Mouse (Mus musculus) cerebellum, adult 8-10 months (tissue): ENCODE data around the gene Wdr19.
"Not testable (repeated sequence)": the region's sequence is repeated elsewhere in the genome, so short reads cannot be mapped to it uniquely, and the experiment has no call there.

Experiments
- DNase-seq: peaks from one replicate; pipeline ENCODE4 v3.0.0; 2022

Wdr19 gene

GRCm38 (mm10) chr5:65204726-65205125 lies 5.2 kb downstream of the Wdr19 start:
- no peak for DNase-seq

GRCm38 (mm10) chr5:65213321-65213720 lies 13.8 kb downstream of the Wdr19 start:
- peak; percentile 43 for DNase-seq

DNA sequence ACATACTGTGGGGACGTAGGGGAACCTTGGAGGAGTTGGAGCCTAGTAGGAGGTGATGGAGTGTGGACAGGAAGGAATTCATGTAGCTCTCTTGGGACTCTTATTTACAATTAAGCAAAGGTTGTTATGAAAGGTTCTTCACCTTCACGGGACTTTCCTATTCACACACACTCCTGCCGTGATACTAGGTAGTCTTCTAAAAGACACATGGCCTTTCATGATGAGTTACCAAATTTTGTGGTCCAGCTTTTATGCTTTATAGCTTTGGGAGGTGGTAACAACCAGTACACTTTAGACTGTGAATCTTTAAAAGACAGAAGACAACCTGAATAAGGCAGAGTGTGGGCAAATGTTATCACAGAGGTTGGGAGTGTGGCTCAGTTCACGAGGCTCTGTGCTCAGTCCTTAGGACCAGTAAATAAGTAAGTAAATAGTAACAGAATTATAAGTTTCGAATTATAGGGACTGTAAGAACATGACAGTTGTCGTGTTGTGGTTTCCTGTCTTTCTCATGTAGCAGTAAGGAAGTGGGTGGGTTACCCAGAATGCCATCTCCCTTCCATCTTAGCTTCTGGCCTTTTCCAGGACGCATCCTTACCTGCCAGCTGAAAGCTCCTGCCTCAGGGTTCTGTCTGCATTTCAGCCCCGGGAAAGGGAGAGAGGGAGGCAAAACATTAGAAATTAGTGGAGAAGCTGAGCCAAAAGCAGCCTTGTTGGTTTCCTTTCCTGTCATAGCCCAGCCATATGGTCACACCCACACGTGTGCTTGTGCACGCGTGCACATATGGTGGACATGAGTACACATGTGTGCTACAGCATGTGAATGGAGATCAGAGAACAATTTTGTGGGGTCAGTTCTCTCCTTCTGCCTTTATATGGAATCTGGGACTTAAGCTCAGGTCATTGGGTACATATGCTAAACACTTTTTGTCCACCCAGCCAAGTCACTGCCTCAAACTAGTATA lies 18.1 kb downstream of the Wdr19 start:
- no peak for DNase-seq

DNA sequence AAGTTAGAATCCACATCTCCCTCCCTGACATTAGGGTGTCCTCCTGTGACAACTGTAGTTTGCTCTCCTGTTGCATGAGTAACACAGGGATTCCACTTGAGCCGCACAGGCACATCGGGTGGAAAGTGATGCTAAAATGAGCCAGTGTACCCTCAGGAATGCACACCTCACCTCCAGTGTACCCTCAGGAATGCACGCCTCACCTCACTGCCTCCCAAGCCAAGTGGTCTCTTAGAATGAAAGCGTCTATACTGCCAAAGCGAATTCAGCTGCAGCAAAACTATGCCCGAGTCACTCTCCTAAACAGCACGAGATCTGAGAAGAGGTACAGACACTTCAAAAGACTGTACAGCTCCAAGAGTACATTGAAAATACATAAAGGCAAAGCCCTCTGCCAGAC lies 21.5 kb downstream of the Wdr19 start:
- no peak for DNase-seq

GRCm38 (mm10) chr5:65224056-65224455 lies 24.6 kb downstream of the Wdr19 start:
- no peak for DNase-seq

DNA sequence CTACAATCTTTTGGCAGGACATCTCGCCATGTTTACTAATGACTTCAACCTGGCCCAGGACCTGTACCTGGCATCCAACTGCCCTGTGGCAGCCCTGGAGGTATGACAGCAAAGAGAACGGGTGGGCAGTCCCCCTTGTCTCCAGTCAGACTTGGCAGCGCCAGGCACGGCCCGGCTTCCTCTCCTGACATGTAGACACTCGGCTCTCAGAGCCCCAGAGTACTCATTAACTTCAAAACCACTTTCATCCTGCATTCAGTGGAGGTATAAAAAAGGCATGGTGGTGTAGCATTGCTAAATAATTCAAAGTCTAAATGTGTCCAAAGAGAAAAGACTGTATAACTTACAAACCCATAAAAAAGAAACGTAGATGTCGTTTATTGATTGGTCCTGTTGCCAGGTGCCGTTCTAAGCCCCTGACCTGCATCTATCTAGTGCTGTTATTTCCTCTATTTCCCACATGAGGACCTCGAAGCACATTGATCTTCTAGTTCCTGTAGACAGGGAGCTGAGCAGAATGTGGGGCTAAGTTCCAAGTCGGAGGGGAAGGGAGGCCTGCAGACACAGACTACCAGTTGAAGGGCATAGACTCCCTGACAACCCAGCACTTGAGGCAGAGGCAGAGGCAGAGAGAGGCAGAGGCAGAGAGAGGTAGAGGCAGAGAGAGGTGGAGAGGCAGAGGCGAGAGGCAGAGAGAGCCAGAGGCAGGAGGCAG lies 31.9 kb downstream of the Wdr19 start:
- peak; percentile 9 for DNase-seq

GRCm38 (mm10) chr5:65242740-65243139 lies 43.2 kb downstream of the Wdr19 start:
- peak; percentile 21 for DNase-seq

DNA sequence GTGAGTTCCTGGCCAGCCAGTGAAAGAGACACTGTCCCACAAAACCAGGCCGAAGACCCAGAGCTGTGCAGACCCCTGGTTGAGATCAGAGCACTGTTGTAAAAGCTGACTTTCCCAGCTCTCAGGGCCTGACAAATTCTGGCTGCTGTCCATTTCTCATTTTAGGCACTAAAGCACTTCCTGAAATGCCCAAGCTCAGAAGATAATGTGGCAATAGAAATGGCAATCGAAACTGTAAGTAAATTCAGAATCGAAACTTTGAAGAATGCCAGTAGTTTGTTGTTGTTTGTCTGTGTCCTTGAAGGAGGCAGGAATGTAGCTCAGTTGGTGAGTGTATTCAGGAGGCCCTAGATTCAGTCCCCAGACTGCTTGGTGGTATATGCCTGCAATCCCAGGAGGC lies 47.8 kb downstream of the Wdr19 start:
- DNase-seq, result no peak

DNA sequence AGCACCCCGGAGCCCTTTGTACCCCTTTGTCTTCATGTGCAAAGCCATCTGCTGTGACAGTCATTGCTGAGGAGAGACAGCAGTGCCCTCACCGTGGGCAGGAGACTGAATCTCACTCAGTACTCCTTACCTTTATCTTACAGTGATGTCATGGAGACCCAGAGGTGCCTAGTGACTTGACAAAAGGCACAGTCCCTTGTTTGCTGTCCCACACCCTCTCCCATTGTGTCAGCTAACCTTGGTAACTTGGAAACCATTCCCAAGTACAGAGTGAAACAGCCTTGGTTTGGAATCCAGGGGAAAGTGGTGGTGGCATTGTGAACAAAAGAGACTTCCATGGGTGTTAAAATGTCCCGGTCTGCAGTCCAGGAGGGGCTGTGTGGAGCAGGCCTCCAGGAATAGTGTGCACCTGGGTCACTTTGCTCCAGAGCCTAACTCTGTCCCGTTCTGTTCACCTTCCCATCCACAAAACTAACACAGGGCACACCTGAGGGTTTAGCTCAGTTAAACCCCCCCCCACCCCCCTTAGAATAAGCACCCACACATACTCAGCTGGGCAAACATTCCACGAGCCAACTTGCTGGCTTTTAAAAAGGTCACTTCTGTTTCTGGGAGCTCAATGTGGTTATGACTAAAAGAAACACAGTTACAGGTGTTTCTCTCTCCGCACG lies 50.8 kb downstream of the Wdr19 start:
- no peak for DNase-seq

DNA sequence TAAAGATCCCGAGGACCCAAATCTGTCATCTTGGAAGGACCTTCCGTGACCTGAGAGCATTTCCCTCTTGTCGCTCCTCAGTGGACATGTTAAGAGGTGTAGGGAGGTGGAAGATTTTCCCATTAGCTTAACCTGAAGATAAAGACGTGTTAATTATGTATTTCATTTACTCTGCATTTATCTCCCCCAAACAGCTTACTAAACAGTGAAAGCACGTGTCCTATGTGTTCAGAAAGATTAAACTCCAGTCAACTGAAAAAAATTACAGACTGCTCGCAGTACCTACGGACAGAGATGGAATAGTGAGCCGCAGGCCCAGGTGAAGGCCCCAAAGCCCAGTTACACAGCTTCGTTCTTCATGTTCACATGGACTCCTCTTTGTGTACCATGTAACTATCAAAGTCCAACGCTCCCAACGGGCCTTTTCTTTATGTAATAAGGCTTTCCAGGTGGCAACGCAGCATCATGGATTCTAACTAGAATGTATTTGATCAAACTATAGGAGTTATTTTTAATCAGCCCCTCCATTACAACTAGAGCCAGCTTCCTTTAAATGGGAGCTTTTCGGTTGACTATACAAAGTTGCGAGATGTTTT lies 58.5 kb downstream of the Wdr19 start:
- no peak for DNase-seq

GRCm38 (mm10) chr5:65273966-65274365 lies 74.5 kb downstream of the Wdr19 start:
- no peak for DNase-seq

- DNase-seq, result no peak
These were observed 79.7 kb downstream of the Wdr19 start for GRCm38 (mm10) chr5:65279133-65279651.

DNA sequence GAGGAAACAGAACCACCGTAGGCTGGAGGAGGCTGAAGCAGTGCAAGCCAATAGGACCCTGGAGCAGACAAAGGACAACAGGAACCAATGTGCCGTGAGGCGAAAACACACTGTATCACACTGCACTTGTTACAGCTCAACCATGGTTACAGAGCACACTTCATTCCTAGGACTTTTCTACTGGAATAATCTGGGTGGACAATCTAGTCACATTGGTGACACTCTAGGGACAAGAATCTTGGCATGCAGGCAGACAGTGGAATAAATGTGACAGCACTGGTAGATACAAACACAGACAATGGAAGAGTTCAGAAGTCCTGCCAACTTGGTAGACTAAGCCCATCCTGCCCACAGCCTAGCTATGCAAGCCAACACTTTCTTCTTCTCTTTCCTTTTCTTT lies 81.7 kb downstream of the Wdr19 start:
- no peak for DNase-seq

DNA sequence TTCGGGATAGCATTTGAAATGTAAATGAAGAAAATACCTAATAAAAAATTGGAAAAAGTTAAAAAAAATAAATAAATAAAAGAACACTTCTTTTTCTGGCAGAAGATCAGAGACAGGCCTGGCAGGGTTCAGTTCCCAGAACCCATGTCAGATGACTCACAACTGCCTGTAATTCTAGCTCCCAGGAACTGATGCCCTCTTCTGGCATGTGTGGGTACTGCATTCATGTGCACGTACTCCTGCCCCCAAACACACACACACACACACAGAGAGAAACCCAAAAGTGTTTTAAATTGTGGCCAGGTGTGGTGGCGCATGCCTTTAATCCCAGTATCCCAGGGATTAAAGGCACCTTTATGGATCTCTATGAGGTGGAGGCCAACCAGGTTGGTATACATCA lies 84.7 kb downstream of the Wdr19 start:
- no peak for DNase-seq

DNA sequence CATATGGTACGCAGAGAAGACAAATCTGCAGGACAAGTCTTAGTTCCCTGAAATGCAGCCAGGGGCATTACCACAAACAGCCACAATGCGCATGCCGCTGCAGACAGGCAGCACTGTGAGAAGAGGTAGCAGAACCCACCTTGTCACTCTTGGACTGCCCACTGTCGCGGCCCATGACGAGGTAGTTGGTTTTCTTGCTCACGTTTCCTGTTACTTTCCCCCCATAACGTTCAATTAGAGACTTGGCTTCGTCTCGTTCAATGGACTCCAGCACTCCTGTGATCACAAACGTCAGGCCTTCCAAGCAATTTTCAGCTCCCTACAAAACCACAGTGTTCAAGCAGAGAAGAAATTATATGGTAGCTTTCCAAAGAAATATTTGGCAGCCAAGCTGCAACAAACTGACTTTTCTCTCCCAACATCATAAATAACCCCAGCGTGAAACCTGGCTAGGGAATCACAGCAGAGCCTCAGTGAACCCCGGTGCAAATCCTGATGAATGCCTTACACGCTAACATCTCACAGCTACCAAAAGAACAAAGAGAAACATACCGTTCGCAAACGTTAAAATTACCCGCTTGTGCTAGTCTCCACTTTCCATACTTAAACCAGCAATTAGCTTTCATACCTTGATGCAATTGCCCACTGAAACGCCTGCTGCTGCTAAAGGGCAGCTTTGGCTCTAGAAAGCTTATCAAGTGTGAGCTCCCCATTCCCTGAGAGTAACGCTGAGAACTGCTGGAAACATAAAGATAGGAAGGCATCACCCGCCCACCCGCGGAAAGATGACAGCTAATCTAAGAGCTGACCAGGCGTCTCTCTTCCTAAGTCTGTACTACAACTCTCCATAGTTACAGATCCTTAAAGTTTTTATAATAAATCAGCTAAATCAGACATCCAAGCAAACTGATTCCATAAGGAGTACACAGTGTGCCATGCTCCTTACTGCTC lies 88.5 kb downstream of the Wdr19 start:
- DNase-seq, result peak; percentile 65

- not testable (repeated sequence) for DNase-seq
These were observed 89.5 kb downstream of the Wdr19 start for GRCm38 (mm10) chr5:65289009-65289408.

GRCm38 (mm10) chr5:65293627-65294026 lies 94.1 kb downstream of the Wdr19 start:
- DNase-seq, result no peak

DNA sequence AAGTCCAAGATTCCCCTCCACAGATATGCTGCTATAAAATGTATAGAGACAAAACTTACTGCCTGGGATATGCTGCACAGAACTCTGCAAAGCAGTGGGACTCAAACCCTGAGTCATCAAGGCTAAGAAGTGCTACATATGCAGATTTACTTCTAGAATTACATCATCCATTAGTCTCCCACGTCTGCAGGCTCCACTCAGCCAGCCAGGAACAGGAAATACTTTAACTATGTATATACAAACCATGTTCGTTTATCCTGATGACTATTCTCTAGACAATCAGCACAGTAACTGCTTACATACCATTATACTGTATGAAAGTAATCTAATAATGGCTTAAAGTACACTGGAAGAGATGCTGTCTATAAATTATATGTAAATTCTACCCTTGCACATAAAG lies 94.8 kb downstream of the Wdr19 start:
- DNase-seq, result no peak

DNA sequence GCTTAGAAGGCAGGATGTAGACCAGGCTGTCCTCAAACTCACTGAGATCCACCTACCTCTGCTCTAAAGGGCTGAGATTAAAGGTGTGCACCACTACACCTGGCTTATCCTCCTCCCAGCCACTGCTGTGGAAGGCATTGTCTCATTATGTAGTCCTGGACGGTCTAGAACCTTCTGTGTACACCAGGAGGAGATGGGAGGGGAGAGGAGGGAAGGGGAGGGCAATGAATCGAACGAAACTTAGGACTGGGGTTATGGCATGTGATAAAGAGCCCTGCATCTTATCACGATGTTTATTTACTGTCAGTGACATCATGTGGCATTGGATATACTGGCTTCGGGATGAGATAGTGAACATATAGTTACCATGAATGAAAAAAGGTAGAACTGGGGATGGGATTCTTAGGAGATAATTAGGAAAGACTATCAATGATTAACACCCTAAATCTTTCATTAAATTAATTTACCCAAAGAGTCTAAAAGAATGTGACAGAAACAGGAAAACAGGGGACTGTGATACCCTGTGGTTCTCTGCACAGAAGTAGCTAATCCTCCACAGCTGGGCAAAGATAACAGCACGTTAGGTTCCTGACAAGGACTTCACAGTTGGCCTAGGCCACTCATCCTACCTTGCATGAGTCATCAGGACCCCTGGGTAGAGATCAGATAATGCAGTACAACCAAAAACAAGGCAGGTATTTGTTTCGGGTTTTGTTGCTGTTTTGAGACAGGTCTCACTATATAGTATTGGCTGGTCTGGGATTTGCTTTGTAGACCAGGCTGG lies 98.9 kb downstream of the Wdr19 start:
- DNase-seq, result no peak

DNA sequence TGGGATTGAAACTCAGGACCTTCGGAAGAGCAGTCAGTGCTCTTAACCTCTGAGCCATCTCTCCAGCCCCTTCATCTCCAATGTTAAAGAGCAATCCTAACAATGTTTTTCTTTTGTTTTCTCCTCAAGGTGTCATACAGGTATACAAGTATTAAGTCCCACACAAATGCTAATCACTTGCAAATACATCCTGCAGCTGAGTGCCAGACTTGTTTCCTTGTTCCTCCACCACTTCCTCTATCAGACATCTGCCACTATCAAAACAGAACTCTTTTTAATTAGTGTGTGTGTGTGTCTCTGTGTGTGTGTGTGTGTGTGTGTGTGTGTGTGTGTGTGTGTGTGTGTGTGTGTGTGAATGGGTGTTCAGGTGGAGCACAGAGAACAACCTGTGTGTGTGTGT lies 100.1 kb downstream of the Wdr19 start:
- DNase-seq, result not testable (repeated sequence)

- DNase-seq, result no peak
These were observed 100.6 kb downstream of the Wdr19 start for GRCm38 (mm10) chr5:65300121-65300520.
